Mouse (Mus musculus) mesoderm, embryonic 11.5 days (tissue): ENCODE measurements around the gene Pou2af1.
A peak's percentile ranks its signal among the peaks of the same experiment; 100 is the strongest.

Experiments used
- DNase-seq: peaks from one replicate; pipeline ENCODE4 v3.0.0-alpha.2; 2012; ENCODE audit warnings: low read depth, low spot score

The Pou2af1 gene

GRCm38 (mm10) chr9:51213023-51213728, at the start of gene Pou2af1:
TSS of gene Pou2af1 (plus strand) at chr9:51213708.
- no peak for DNase-seq

- DNase-seq, result no peak
Measured at GRCm38 (mm10) chr9:51163989-51164388, 49.5 kb upstream of the Pou2af1 start.

GRCm38 (mm10) chr9:51165312-51166180, 48.0 kb upstream of the Pou2af1 start, which contains the start of gene Gm32742:
TSS of gene Gm32742 (minus strand) at chr9:51165517.
- no peak for DNase-seq

- no peak for DNase-seq
Measured at GRCm38 (mm10) chr9:51167954-51168353, 45.6 kb upstream of the Pou2af1 start.

- no peak for DNase-seq
Measured at GRCm38 (mm10) chr9:51168698-51169097, 44.8 kb upstream of the Pou2af1 start.

GRCm38 (mm10) chr9:51169133-51169532, 44.4 kb upstream of the Pou2af1 start:
- no peak for DNase-seq

- DNase-seq, result no peak
Measured at GRCm38 (mm10) chr9:51170298-51170697, 43.2 kb upstream of the Pou2af1 start.

GRCm38 (mm10) chr9:51174890-51175464, 38.5 kb upstream of the Pou2af1 start:
- no peak for DNase-seq

GRCm38 (mm10) chr9:51175722-51176121, 37.8 kb upstream of the Pou2af1 start:
- no peak for DNase-seq

- DNase-seq, result no peak
Measured at GRCm38 (mm10) chr9:51178297-51178696, 35.2 kb upstream of the Pou2af1 start.

- no peak for DNase-seq
Measured at GRCm38 (mm10) chr9:51180621-51181020, 32.9 kb upstream of the Pou2af1 start.

- no peak for DNase-seq
Measured at GRCm38 (mm10) chr9:51182716-51183710, 30.5 kb upstream of the Pou2af1 start.

GRCm38 (mm10) chr9:51185386-51185785, 28.1 kb upstream of the Pou2af1 start:
- no peak for DNase-seq

GRCm38 (mm10) chr9:51185871-51186270, 27.6 kb upstream of the Pou2af1 start:
- no peak for DNase-seq

- no peak for DNase-seq
Measured at GRCm38 (mm10) chr9:51190655-51191054, 22.9 kb upstream of the Pou2af1 start.

- no peak for DNase-seq
Measured at GRCm38 (mm10) chr9:51194790-51195189, 18.7 kb upstream of the Pou2af1 start.

GRCm38 (mm10) chr9:51208974-51209332, 4.6 kb upstream of the Pou2af1 start:
- DNase-seq, result no peak

- no peak for DNase-seq
Measured at GRCm38 (mm10) chr9:51211191-51211590, 2.3 kb upstream of the Pou2af1 start.

GRCm38 (mm10) chr9:51213729-51214237, 275 bp downstream of the Pou2af1 start:
- no peak for DNase-seq

- DNase-seq, result peak; percentile 5
Measured at GRCm38 (mm10) chr9:51215311-51215710, 1.8 kb downstream of the Pou2af1 start.

- DNase-seq, result no peak
Measured at GRCm38 (mm10) chr9:51215949-51216348, 2.4 kb downstream of the Pou2af1 start.
